Mouse (Mus musculus) central nervous system, embryonic 14 days (tissue): Measurements from ENCODE around the gene Elovl2. TPM values are rescaled to one million over a fixed set of nuclear protein-coding genes. Genes with fewer than 3 reads are reported as not detected.

Source experiments
- polyA plus RNA-seq: library from polyadenylated mRNA; depleted of rRNA; stranded (reverse); fragments of >200 nt; gene quantifications from 2 replicates; pipeline ENCODE4 v1.2.3, GENCODE M21; 2012; rRNA removed

Gene Elovl2
- polyA plus RNA-seq = 25.1 and 30.4 TPM in 2 replicates

GRCm38 (mm10) chr13:41220304-41220834 is at the start of gene Elovl2:
Gene Elovl2 (minus strand): TSS chr13:41220405.

GRCm38 (mm10) chr13:41249538-41250317 is 29.5 kb upstream of the Elovl2 start, which contains the start of gene Smim13:
Gene Smim13 (plus strand): TSS chr13:41249844.

Other genes with a start within 250 kb of the Elovl2 start
- gene Pak1ip1, start 219.4 kb downstream of the Elovl2 start, polyA plus RNA-seq = 64.3 and 75.2 TPM in 2 replicates
- 71.2 and 76.9 TPM in 2 replicates for gene Tmem14c, start 204.1 kb downstream of the Elovl2 start, polyA plus RNA-seq
- 1.4 and 1.6 TPM in 2 replicates for gene Mak, start 140.7 kb downstream of the Elovl2 start, polyA plus RNA-seq
- gene Gcm2, start 109.4 kb downstream of the Elovl2 start, polyA plus RNA-seq = 0.06 TPM in 1 of 2 replicates, not detected in the other
- gene Sycp2l, start 106.1 kb downstream of the Elovl2 start, polyA plus RNA-seq = 0.01 and 0.04 TPM in 2 replicates
- 15.3 and 16.1 TPM in 2 replicates for gene Smim13, start 29.4 kb upstream of the Elovl2 start, polyA plus RNA-seq
- gene Gm17364, start 53.6 kb upstream of the Elovl2 start, polyA plus RNA-seq = not detected in 2 replicates